Mouse (Mus musculus): ENCODE data around the gene Ubald2. TPM values are rescaled to one million over a fixed set of nuclear protein-coding genes. Genes with fewer than 3 reads are reported as not detected.
A peak's percentile ranks its signal among the peaks of the same experiment; 100 is the strongest.
"Not testable (repeated sequence)": the region's sequence is repeated elsewhere in the genome, so short reads cannot be mapped to it uniquely, and the experiment has no call there.

Ubald2 gene
- total RNA-seq, 4 experiments from 2014 or later: 28.2 to 36.0 (median 32.7) TPM

- DNase-seq (ENCODE audit: low spot score): peak; percentile 57
These were observed 17.5 kb upstream of the Ubald2 start for GRCm38 (mm10) chr11:116416196-116416943.

GRCm38 (mm10) chr11:116417054-116417453, 16.8 kb upstream of the Ubald2 start:
- DNase-seq (ENCODE audit: low spot score): no peak

- DNase-seq (ENCODE audit: low spot score): no peak
These were observed 15.6 kb upstream of the Ubald2 start for GRCm38 (mm10) chr11:116418194-116418840.

GRCm38 (mm10) chr11:116418841-116419462, 14.9 kb upstream of the Ubald2 start:
- DNase-seq (ENCODE audit: low spot score): no peak

- no peak for DNase-seq (ENCODE audit: low spot score)
These were observed 12.8 kb upstream of the Ubald2 start for GRCm38 (mm10) chr11:116421102-116421501.

GRCm38 (mm10) chr11:116422562-116422961, 11.3 kb upstream of the Ubald2 start:
- DNase-seq (ENCODE audit: low spot score): no peak

- no peak for DNase-seq (ENCODE audit: low spot score)
These were observed 10.7 kb upstream of the Ubald2 start for GRCm38 (mm10) chr11:116423214-116423613.

- no peak for DNase-seq (ENCODE audit: low spot score)
These were observed 9.9 kb upstream of the Ubald2 start for GRCm38 (mm10) chr11:116423782-116424620.

GRCm38 (mm10) chr11:116424621-116425407, 9.1 kb upstream of the Ubald2 start:
- DNase-seq (ENCODE audit: low spot score): no peak

GRCm38 (mm10) chr11:116426328-116426727, 7.6 kb upstream of the Ubald2 start:
- DNase-seq (ENCODE audit: low spot score): not testable (repeated sequence)

- DNase-seq (ENCODE audit: low spot score): no peak
These were observed 6.9 kb upstream of the Ubald2 start for GRCm38 (mm10) chr11:116426852-116427575.

- DNase-seq (ENCODE audit: low spot score): no peak
These were observed 4.7 kb upstream of the Ubald2 start for GRCm38 (mm10) chr11:116428872-116429859.

- DNase-seq (ENCODE audit: low spot score): no peak
These were observed 3.9 kb upstream of the Ubald2 start for GRCm38 (mm10) chr11:116429862-116430613.

- no peak for DNase-seq (ENCODE audit: low spot score)
These were observed 3.0 kb upstream of the Ubald2 start for GRCm38 (mm10) chr11:116430723-116431427.

- DNase-seq (ENCODE audit: low spot score): no peak
These were observed 2.3 kb upstream of the Ubald2 start for GRCm38 (mm10) chr11:116431428-116432077.

- no peak for DNase-seq (ENCODE audit: low spot score)
These were observed 1.8 kb upstream of the Ubald2 start for GRCm38 (mm10) chr11:116432127-116432526.
